Mouse (Mus musculus) ES-Bruce4 (cell line): Measurements from ENCODE around the gene Hgf.

Experiments
- CTCF ChIP-seq: IDR thresholded peaks from one replicate; pipeline ENCODE4 v1.8.1; 2011; ENCODE audit warnings: low read depth, low read length
- POLR2A ChIP-seq: IDR thresholded peaks from one replicate; pipeline ENCODE4 v1.8.1; 2011; ENCODE audit warnings: low read length; ENCODE audit not compliant: insufficient read depth

DNA sequence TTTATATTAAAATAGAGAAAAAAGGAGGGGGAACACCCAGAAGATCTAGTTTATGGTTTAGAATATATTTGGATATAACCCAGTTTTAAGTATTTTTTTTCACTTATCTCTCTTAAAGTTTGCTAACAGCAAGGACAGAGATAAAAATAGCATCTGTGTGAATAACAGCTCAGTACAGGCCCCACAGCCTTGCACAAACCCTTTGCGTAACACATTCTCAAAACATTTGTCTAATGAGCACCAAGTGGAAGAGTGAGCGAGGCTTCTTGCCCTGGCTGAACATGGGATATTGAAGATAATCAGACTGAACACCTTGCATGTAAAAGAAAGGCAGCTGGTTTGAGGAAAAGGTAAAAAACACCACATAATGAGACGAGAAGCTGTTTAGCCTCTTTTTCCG lies 15.7 kb downstream of the Hgf start:
- TF ChIP-seq CTCF (no peak), POLR2A (no peak)
